Mouse (Mus musculus): Measurements from ENCODE around the gene Ptchd3. TPM values are rescaled to one million over a fixed set of nuclear protein-coding genes. Genes with fewer than 3 reads are reported as not detected.

Ptchd3 gene
- polyA plus RNA-seq (2016; fragmentation: Nextera tagmentation; extraction: Ambion mirVana): 0.04 TPM in 1 of 2 replicates, not detected in the other

GRCm38 (mm10) chr11:121829947-121830346, at the start of gene Ptchd3:
Ptchd3 (plus strand) TSS chr11:121830247.
- H3K27me3 ChIP-seq (ENCODE audit: insufficient read depth, poor library complexity, severe bottlenecking): peaks cover 12% of the 10 kb centered on the region
- no peak for DNase-seq (ENCODE audit: low spot score)
- WGBS: 65% methylated on average over 18 of the region's 18 CpGs
- no peaks in the 10 kb centered on the region for H3K36me3 ChIP-seq
- no peak within 1 kb of the TSS for H3K27ac ChIP-seq
- 0 out of 2 replicates have a peak, but pooled peaks cover 5% of the 10 kb centered on the region for H3K4me1 ChIP-seq (replicated peaks)
- peaks cover 13% of the 10 kb centered on the region; the same call in 1 of the 2 replicates for H3K9me3 ChIP-seq
- H3K4me3 ChIP-seq: peak within 1 kb of the TSS; percentile 18; the same call in 1 of the 2 replicates

- Histone ChIP-seq H3K4me1 (replicated peaks) (no peaks in the 10 kb centered on the region), H3K36me3 (no peaks in the 10 kb centered on the region), H3K27ac (no peak overlapping the region), H3K4me3 (no peak overlapping the region), H3K27me3 (ENCODE audit: insufficient read depth, poor library complexity, severe bottlenecking) (no peaks in the 10 kb centered on the region), H3K9me3 (no peaks in the 10 kb centered on the region)
- 86% methylated on average over 1 of the region's 1 CpGs for WGBS
- DNase-seq (ENCODE audit: low spot score): no peak
These were observed 48.2 kb upstream of the Ptchd3 start for GRCm38 (mm10) chr11:121781831-121782230.

- Histone ChIP-seq H3K27ac (no peak overlapping the region), H3K9me3 (no peaks in the 10 kb centered on the region), H3K36me3 (no peaks in the 10 kb centered on the region), H3K4me3 (no peak overlapping the region), H3K27me3 (ENCODE audit: insufficient read depth, poor library complexity, severe bottlenecking) (no peaks in the 10 kb centered on the region), H3K4me1 (replicated peaks) (no peaks in the 10 kb centered on the region)
- no peak for DNase-seq (ENCODE audit: low spot score)
These were observed 42.6 kb upstream of the Ptchd3 start for GRCm38 (mm10) chr11:121787456-121787855.

- H3K27ac ChIP-seq: no peak overlapping the region
- 88% methylated on average over 3 of the region's 3 CpGs for WGBS
- no peaks in the 10 kb centered on the region for H3K27me3 ChIP-seq (ENCODE audit: insufficient read depth, poor library complexity, severe bottlenecking)
These were observed 40.5 kb upstream of the Ptchd3 start for GRCm38 (mm10) chr11:121789566-121789965.

GRCm38 (mm10) chr11:121790671-121791094, 39.4 kb upstream of the Ptchd3 start:
- peaks cover 12% of the 10 kb centered on the region; the same call in 1 of the 2 replicates for H3K4me1 ChIP-seq (replicated peaks)
- no peaks in the 10 kb centered on the region for H3K9me3 ChIP-seq
- no peak overlapping the region for H3K27ac ChIP-seq
- no peak overlapping the region for H3K4me3 ChIP-seq
- no peaks in the 10 kb centered on the region for H3K27me3 ChIP-seq (ENCODE audit: insufficient read depth, poor library complexity, severe bottlenecking)
- no peak for DNase-seq (ENCODE audit: low spot score)
- WGBS: 83% methylated on average over 2 of the region's 2 CpGs
- no peaks in the 10 kb centered on the region for H3K36me3 ChIP-seq

More at GRCm38 (mm10) chr11:121789566-121789965, 40.5 kb upstream of the Ptchd3 start:
- Histone ChIP-seq H3K4me3 (no peak overlapping the region), H3K36me3 (no peaks in the 10 kb centered on the region), H3K4me1 (replicated peaks) (peaks cover 7% of the 10 kb centered on the region; the same call in 1 of the 2 replicates), H3K9me3 (no peaks in the 10 kb centered on the region)
- no peak for DNase-seq (ENCODE audit: low spot score)

GRCm38 (mm10) chr11:121791446-121791845, 38.6 kb upstream of the Ptchd3 start:
- DNase-seq (ENCODE audit: low spot score): no peak
- 87% methylated on average over 3 of the region's 3 CpGs for WGBS
- no peak overlapping the region for H3K4me3 ChIP-seq

GRCm38 (mm10) chr11:121791991-121792390, 38.1 kb upstream of the Ptchd3 start:
- H3K27ac ChIP-seq: no peak overlapping the region
- no peaks in the 10 kb centered on the region for H3K9me3 ChIP-seq
- no peak for DNase-seq (ENCODE audit: low spot score)
- 71% methylated on average over 1 of the region's 1 CpGs for WGBS
- peaks cover 12% of the 10 kb centered on the region; the same call in 1 of the 2 replicates for H3K4me1 ChIP-seq (replicated peaks)
- no peaks in the 10 kb centered on the region for H3K36me3 ChIP-seq
- no peaks in the 10 kb centered on the region for H3K27me3 ChIP-seq (ENCODE audit: insufficient read depth, poor library complexity, severe bottlenecking)
- H3K4me3 ChIP-seq: no peak overlapping the region

More at GRCm38 (mm10) chr11:121791446-121791845, 38.6 kb upstream of the Ptchd3 start:
- Histone ChIP-seq H3K4me1 (replicated peaks) (peaks cover 12% of the 10 kb centered on the region; the same call in 1 of the 2 replicates), H3K27me3 (ENCODE audit: insufficient read depth, poor library complexity, severe bottlenecking) (no peaks in the 10 kb centered on the region), H3K9me3 (no peaks in the 10 kb centered on the region), H3K36me3 (no peaks in the 10 kb centered on the region), H3K27ac (no peak overlapping the region)

GRCm38 (mm10) chr11:121793530-121793929, 36.5 kb upstream of the Ptchd3 start:
- H3K27ac ChIP-seq: no peak overlapping the region
- no peaks in the 10 kb centered on the region for H3K36me3 ChIP-seq
- WGBS: 87% methylated on average over 3 of the region's 3 CpGs
- peaks cover 12% of the 10 kb centered on the region; the same call in 1 of the 2 replicates for H3K4me1 ChIP-seq (replicated peaks)
- H3K4me3 ChIP-seq: no peak overlapping the region
- no peaks in the 10 kb centered on the region for H3K9me3 ChIP-seq
- no peaks in the 10 kb centered on the region for H3K27me3 ChIP-seq (ENCODE audit: insufficient read depth, poor library complexity, severe bottlenecking)
- no peak for DNase-seq (ENCODE audit: low spot score)

- no peaks in the 10 kb centered on the region for H3K9me3 ChIP-seq
These were observed 35.9 kb upstream of the Ptchd3 start for GRCm38 (mm10) chr11:121794186-121794585.

GRCm38 (mm10) chr11:121794591-121795199, 35.4 kb upstream of the Ptchd3 start:
- WGBS: 48% methylated on average over 6 of the region's 6 CpGs
- H3K27ac ChIP-seq: no peak overlapping the region
- peak; percentile 51 for DNase-seq (ENCODE audit: low spot score)
- H3K4me3 ChIP-seq: no peak overlapping the region
- H3K9me3 ChIP-seq: no peaks in the 10 kb centered on the region
- H3K27me3 ChIP-seq (ENCODE audit: insufficient read depth, poor library complexity, severe bottlenecking): no peaks in the 10 kb centered on the region
- no peaks in the 10 kb centered on the region for H3K36me3 ChIP-seq
- peaks cover 12% of the 10 kb centered on the region; the same call in 1 of the 2 replicates for H3K4me1 ChIP-seq (replicated peaks)

More at GRCm38 (mm10) chr11:121794186-121794585, 35.9 kb upstream of the Ptchd3 start:
- Histone ChIP-seq H3K36me3 (no peaks in the 10 kb centered on the region), H3K27ac (no peak overlapping the region), H3K4me3 (no peak overlapping the region), H3K27me3 (ENCODE audit: insufficient read depth, poor library complexity, severe bottlenecking) (no peaks in the 10 kb centered on the region), H3K4me1 (replicated peaks) (peaks cover 12% of the 10 kb centered on the region; the same call in 1 of the 2 replicates)
- no peak for DNase-seq (ENCODE audit: low spot score)
- 73% methylated on average over 3 of the region's 3 CpGs for WGBS

- no peak overlapping the region for H3K27ac ChIP-seq
- WGBS: 86% methylated on average over 2 of the region's 2 CpGs
- H3K4me3 ChIP-seq: no peak overlapping the region
- H3K27me3 ChIP-seq (ENCODE audit: insufficient read depth, poor library complexity, severe bottlenecking): no peaks in the 10 kb centered on the region
- H3K4me1 ChIP-seq (replicated peaks): peaks cover 12% of the 10 kb centered on the region; the same call in 1 of the 2 replicates
- no peaks in the 10 kb centered on the region for H3K36me3 ChIP-seq
- no peak for DNase-seq (ENCODE audit: low spot score)
- no peaks in the 10 kb centered on the region for H3K9me3 ChIP-seq
These were observed 34.1 kb upstream of the Ptchd3 start for GRCm38 (mm10) chr11:121795978-121796377.

GRCm38 (mm10) chr11:121798591-121798990, 31.5 kb upstream of the Ptchd3 start:
- H3K9me3 ChIP-seq: no peaks in the 10 kb centered on the region
- no peaks in the 10 kb centered on the region for H3K27me3 ChIP-seq (ENCODE audit: insufficient read depth, poor library complexity, severe bottlenecking)
- no peaks in the 10 kb centered on the region for H3K36me3 ChIP-seq
- no peak overlapping the region for H3K27ac ChIP-seq
- peaks cover 12% of the 10 kb centered on the region; the same call in 1 of the 2 replicates for H3K4me1 ChIP-seq (replicated peaks)
- no peak for DNase-seq (ENCODE audit: low spot score)
- 92% methylated on average over 2 of the region's 2 CpGs for WGBS
- H3K4me3 ChIP-seq: no peak overlapping the region

GRCm38 (mm10) chr11:121799746-121800299, 30.2 kb upstream of the Ptchd3 start:
- Histone ChIP-seq H3K4me3 (no peak overlapping the region), H3K4me1 (replicated peaks) (peaks cover 2% of the 10 kb centered on the region; the same call in 1 of the 2 replicates), H3K36me3 (no peaks in the 10 kb centered on the region), H3K9me3 (no peaks in the 10 kb centered on the region), H3K27ac (no peak overlapping the region), H3K27me3 (ENCODE audit: insufficient read depth, poor library complexity, severe bottlenecking) (no peaks in the 10 kb centered on the region)
- 83% methylated on average over 4 of the region's 4 CpGs for WGBS
- DNase-seq (ENCODE audit: low spot score): no peak

All from hindbrain, embryonic 10.5 days (tissue).